Comparison of ENCODE assay signal across 18 mouse cellular contexts in genomic region chr12:105188980-105189379, GRCm38 (mm10). TPM values are rescaled to one million over a fixed set of nuclear protein-coding genes. Genes with fewer than 3 reads are reported as not detected.
A peak's percentile ranks its signal among the peaks of the same experiment; 100 is the strongest.
DNase-seq lines count a peak whose midpoint lies in the region; ATAC-seq and TF ChIP-seq lines count a peak whose summit lies in the region.
"Not testable (repeated sequence)": the region's sequence is repeated elsewhere in the genome, so short reads cannot be mapped to it uniquely, and the experiment has no call there.
"Had no signal": no experiment of that assay in that cellular context is flagged by ENCODE, and none has a peak within 500 bp of the region (broad histone marks: within the 10 kb centered on the region; RNA-seq: fewer than 3 reads in every experiment).

No protein-coding gene starts in this region.

- not testable (repeated sequence) for H3K36me3 ChIP-seq in lung, embryonic 15.5 days

- not testable (repeated sequence) for DNase-seq in Patski (ENCODE audit: low read depth, low spot score)
- peak; percentile 49 to 50 for DNase-seq in cerebellum, postnatal 10 days
- peak; percentile 2 for DNase-seq in gastrocnemius, adult 18-20 months (ENCODE audit: low spot score)
- DNase-seq in kidney, adult 18-20 months: peak; percentile 20
- peak; percentile 9 to 29 for DNase-seq in layer of hippocampus, postnatal 25 days (ENCODE audit: extremely low spot score in 1 of 2, low spot score in 1 of 2)
- peak; percentile 12 for DNase-seq in ovary, postnatal 36 days (ENCODE audit: low spot score)
- peak; percentile 8 for DNase-seq in thymus, postnatal 25 days

- H3K9me3 ChIP-seq in lung, embryonic 15.5 days: not testable (repeated sequence)

- not testable (repeated sequence) for H3K4me3 ChIP-seq in lung, embryonic 15.5 days

- CTCF ChIA-PET in Patski (lab: Charles Lee): not testable (repeated sequence)

- H3K9ac ChIP-seq in lung, embryonic 15.5 days: not testable (repeated sequence)

- peak; percentile 37 for TF ChIP-seq CTCF in Patski (IDR thresholded peaks at IDR 0.05)

- 45% methylated on average over 2 of the region's 2 CpGs for WGBS in lung, embryonic 15.5 days

- in situ Hi-C loops in Patski (cut with MboI; ENCODE audit: low pct_unique_long_range_greater_than_20kb): not testable (repeated sequence)

- not testable (repeated sequence) for H3K27me3 ChIP-seq in Patski; lung, embryonic 15.5 days

- not testable (repeated sequence) for ATAC-seq in Patski
- peak; percentile 23; the same call in 1 of the 2 replicates for ATAC-seq in lung, embryonic 15.5 days (ENCODE audit: borderline replicate concordance, extremely low read depth, low FRiP score, low TSS enrichment)

- POLR2A ChIA-PET in Patski (lab: Charles Lee): not testable (repeated sequence)

- H3K4me2 ChIP-seq in lung, embryonic 15.5 days: not testable (repeated sequence)

- H3K27ac ChIP-seq in lung, embryonic 15.5 days: not testable (repeated sequence)

- not testable (repeated sequence) for H3K4me1 ChIP-seq in lung, embryonic 15.5 days

RNA-seq across cellular contexts. Expression of gene Tcl1b3, which starts 1.9 kb away (rescaled TPM):
- polyA plus RNA-seq in Patski (2021): not detected
- not detected for total RNA-seq in gastrocnemius, adult 18-20 months (2021)
- not detected for total RNA-seq in layer of hippocampus, postnatal 25 days (2021)
- polyA plus RNA-seq in lung, embryonic 15.5 days (2015; fragmentation: Nextera tagmentation; extraction: Ambion mirVana): not detected in 2 replicates
- total RNA-seq: G1E; layer of hippocampus, postnatal 14 days had no signal
- polyA plus RNA-seq: erythroblast, embryonic 14.5 days; G1E; gonadal fat pad, adult 2 months; heart, embryonic 15.5 days; hindbrain, embryonic 15.5 days; kidney, embryonic 15.5 days; limb, embryonic 11.5 days; midbrain, embryonic 11.5 days; urinary bladder, adult 2 months had no signal

RNA-seq across cellular contexts. Expression of gene Tcl1b4, which starts 12.8 kb away (rescaled TPM):
- polyA plus RNA-seq in Patski (2021): not detected
- total RNA-seq in gastrocnemius, adult 18-20 months (2021): not detected
- not detected for total RNA-seq in layer of hippocampus, postnatal 25 days (2021)
- polyA plus RNA-seq in lung, embryonic 15.5 days (2015; fragmentation: Nextera tagmentation; extraction: Ambion mirVana): not detected in 2 replicates
- total RNA-seq: layer of hippocampus, postnatal 14 days had no signal
- polyA plus RNA-seq: erythroblast, embryonic 14.5 days; G1E; gonadal fat pad, adult 2 months; heart, embryonic 15.5 days; hindbrain, embryonic 15.5 days; kidney, embryonic 15.5 days; limb, embryonic 11.5 days; midbrain, embryonic 11.5 days; urinary bladder, adult 2 months had no signal

RNA-seq across cellular contexts. Expression of gene Tcl1b5, which starts 12.8 kb away (rescaled TPM):
- not detected for polyA plus RNA-seq in Patski (2021)
- not detected for total RNA-seq in gastrocnemius, adult 18-20 months (2021)
- total RNA-seq in layer of hippocampus, postnatal 25 days (2021): not detected
- not detected in 2 replicates for polyA plus RNA-seq in lung, embryonic 15.5 days (2015; fragmentation: Nextera tagmentation; extraction: Ambion mirVana)
- total RNA-seq: G1E; layer of hippocampus, postnatal 14 days had no signal
- polyA plus RNA-seq: erythroblast, embryonic 14.5 days; G1E; gonadal fat pad, adult 2 months; heart, embryonic 15.5 days; hindbrain, embryonic 15.5 days; kidney, embryonic 15.5 days; limb, embryonic 11.5 days; midbrain, embryonic 11.5 days; urinary bladder, adult 2 months had no signal

RNA-seq across cellular contexts. Expression of gene Tcl1b1, which starts 29.5 kb away (rescaled TPM):
- not detected for polyA plus RNA-seq in Patski (2021)
- total RNA-seq in gastrocnemius, adult 18-20 months (2021): not detected
- total RNA-seq in layer of hippocampus, postnatal 25 days (2021): not detected
- not detected in 2 replicates for polyA plus RNA-seq in lung, embryonic 15.5 days (2015; fragmentation: Nextera tagmentation; extraction: Ambion mirVana)
- total RNA-seq: G1E; layer of hippocampus, postnatal 14 days had no signal
- polyA plus RNA-seq: erythroblast, embryonic 14.5 days; G1E; gonadal fat pad, adult 2 months; heart, embryonic 15.5 days; hindbrain, embryonic 15.5 days; kidney, embryonic 15.5 days; limb, embryonic 11.5 days; midbrain, embryonic 11.5 days; urinary bladder, adult 2 months had no signal

RNA-seq across cellular contexts. Expression of gene Tcl1, which starts 33.6 kb away (rescaled TPM):
- polyA plus RNA-seq in Patski (2021): not detected
- total RNA-seq in gastrocnemius, adult 18-20 months (2021): not detected
- not detected for total RNA-seq in layer of hippocampus, postnatal 25 days (2021)
- polyA plus RNA-seq in lung, embryonic 15.5 days (2015; fragmentation: Nextera tagmentation; extraction: Ambion mirVana): not detected in 2 replicates
- total RNA-seq: layer of hippocampus, postnatal 14 days had no signal
- polyA plus RNA-seq: erythroblast, embryonic 14.5 days; G1E; gonadal fat pad, adult 2 months; heart, embryonic 15.5 days; hindbrain, embryonic 15.5 days; kidney, embryonic 15.5 days; limb, embryonic 11.5 days; midbrain, embryonic 11.5 days; urinary bladder, adult 2 months had no signal
